Mouse (Mus musculus) kidney, adult 9 months (tissue): ENCODE measurements around the gene C2cd4a.

ENCODE experiments used
- DNase-seq: peaks from one replicate; pipeline ENCODE4 v3.0.0; 2022

Gene C2cd4a

DNA sequence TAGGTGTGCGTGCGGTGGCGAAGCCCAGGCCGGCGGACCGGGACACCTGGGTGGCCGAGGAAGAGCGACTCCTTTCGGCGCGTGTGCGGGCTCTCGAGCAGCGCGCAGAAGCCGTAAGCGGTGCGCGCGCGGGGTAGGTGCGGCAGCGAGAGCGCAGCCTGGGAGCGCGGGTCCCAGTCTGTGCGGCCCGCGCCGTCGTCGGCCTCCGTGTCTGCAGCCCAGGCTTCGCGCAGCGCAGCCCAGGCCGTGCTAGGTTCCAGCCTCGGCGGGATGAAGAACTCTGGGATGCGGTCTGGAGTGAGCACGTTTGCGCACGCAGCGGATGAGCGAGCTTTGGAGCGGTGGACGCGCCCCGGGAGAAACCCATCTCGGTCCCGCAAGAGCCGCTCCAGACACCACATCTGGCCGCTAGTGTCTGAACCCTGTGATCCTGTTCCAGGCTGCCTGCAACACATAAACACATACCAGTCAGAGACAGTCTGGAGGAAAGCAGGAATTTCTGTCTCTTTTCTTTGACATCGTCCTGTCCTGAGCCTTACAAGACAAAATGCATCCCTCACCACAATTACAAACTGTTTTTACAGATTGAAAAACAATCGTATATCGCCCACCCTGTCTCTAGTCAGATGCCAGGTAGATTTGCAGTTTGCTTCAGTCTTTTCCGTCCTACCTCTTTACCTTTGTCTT lies 628 bp downstream of the C2cd4a start:
- no peak for DNase-seq

- no peak for DNase-seq
Observed at GRCm38 (mm10) chr9:67830411-67831358, 1.4 kb downstream of the C2cd4a start.

GRCm38 (mm10) chr9:67828182-67828581 lies 3.9 kb downstream of the C2cd4a start:
- DNase-seq = peak; percentile 73

DNA sequence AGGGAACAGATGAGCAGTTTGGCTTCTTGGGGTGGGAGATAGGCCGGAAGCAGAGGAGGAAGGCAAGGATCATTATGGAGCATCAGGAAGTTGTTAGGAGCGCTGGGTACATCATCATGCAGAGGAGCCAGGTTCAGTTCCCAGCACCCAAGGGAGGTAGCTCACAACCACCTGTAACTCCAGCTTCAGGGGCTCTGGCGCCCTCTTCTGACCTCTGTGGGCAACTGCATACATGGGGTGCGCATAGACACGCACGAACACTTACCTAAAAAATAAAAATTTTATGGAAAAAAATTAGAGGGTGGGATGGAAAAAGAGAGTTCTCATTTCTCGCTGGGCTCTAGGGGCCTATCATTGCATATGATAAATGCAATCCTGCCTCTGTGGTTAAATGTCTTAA lies 6.6 kb downstream of the C2cd4a start:
- DNase-seq = no peak

- no peak for DNase-seq
Observed at GRCm38 (mm10) chr9:67823131-67823530, 9.0 kb downstream of the C2cd4a start.

DNA sequence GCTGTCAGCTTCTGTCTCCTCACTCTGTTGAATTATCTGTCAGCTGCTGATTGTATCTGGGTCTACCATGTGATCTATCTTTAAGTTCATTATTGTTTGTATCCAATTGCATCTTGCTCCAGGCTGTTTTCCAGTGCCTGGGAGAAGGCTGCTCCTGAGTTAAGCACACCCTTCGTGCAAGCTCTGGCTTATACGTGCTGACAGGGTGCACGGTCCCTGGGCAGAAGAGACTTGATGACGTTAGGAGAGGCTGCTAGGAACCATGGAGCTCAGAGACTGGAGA lies 13.5 kb downstream of the C2cd4a start:
- DNase-seq = no peak

DNA sequence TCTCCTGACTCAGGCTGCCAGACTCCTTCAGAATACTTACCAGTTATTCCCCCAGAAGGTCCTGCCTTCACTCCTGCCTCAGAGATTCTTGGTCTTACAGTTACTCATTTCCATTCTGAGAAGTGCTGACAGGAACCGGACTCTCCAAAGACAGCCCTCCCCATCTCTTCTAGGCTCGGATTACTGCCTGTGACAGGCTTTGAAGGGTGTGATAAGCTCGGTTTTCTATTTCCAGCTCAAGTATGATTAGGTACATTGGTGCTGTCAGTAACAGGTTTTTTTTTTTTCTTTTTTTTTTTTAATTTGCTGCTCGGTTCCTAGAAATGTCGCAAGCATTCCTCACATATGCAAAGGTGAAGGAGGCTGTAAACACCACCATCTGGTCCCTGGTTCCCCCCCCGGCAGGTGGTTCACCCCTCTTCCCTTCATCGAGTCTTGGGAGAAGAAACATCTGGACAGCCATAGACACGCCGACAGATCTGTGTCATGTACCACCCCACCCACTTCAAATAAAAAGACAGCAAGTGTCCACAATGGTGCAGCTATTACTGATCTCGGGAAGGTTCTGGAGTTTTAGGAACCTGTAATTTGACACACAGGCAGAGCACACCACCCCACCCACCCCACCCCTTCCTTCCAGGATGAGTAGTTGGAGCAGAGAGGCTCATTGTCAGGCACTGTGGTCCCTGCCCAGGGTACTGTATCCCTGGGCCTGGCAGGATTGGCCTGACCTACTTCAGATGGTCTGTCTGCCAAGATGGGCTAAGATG lies 14.0 kb downstream of the C2cd4a start:
- no peak for DNase-seq

DNA sequence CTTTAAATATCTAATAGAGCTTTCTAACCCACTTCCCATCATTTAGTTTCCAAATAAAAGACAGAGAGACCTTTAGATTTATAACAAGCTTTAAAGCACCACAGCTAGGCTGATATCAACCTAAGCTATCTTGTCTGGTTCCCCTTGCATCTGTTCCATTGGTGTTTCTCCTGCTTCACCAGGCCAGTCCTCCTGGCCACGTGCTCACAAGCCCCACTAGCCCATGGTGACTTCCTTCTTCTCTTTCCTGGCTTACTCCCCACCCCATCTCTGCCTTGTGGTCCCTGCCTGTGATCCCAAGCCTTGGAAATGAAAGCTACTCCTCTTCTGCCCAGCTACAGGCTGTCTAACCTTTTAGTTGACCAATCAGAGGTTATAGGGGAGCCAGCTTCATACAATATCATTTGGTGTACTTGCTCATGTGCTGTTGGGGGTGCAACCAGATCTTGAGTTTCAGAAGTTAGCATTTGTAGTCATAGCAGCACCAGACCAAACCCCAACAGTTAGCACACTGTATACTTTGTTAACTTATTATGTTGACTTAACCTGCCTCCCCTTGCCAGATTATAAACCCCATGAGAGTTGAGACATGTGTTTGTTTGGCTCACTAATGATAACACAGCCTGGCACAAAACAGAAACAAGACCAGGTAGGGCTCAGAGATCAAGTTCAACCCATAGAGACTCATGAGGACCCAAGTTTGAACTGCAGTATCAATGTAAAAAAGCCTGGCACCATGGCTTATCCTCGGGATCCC lies 15.8 kb downstream of the C2cd4a start:
- DNase-seq = no peak

DNA sequence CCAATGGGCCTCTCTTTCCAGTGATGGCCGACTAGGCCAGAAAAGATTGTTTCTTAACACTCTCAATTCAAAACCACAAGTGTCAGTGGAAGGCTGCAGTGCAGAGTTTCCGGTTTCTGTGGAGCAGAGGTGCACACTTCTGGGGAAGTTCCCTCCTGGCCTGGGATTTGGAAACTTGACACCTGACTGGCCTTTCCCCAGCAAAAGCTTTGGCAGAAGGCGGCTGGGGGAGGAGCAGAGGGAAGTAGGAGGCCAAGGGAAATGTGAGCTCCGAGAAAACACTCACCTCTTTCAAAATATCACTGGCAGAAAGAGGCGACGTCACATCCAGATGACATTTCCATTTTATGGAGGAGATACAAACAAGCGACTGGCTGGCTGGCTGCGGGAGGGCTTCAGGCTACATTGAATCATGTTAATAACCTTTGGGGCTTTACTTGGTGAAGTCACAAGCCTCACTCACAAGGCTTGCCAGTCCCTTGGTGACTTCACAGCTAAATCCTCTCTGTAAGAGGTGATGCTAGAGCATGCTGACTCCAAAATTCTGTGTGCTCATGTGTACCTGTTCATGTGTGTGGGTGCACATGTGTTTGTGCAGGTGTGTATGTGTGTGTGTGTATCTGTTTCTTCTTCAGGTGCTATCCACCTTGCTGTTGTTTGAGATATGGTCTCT lies 18.3 kb downstream of the C2cd4a start:
- peak; percentile 45 for DNase-seq

GRCm38 (mm10) chr9:67813171-67813570 lies 19.0 kb downstream of the C2cd4a start:
- DNase-seq = no peak

GRCm38 (mm10) chr9:67811116-67811515 lies 21.0 kb downstream of the C2cd4a start:
- no peak for DNase-seq

GRCm38 (mm10) chr9:67810527-67810926 lies 21.6 kb downstream of the C2cd4a start:
- DNase-seq = no peak

DNA sequence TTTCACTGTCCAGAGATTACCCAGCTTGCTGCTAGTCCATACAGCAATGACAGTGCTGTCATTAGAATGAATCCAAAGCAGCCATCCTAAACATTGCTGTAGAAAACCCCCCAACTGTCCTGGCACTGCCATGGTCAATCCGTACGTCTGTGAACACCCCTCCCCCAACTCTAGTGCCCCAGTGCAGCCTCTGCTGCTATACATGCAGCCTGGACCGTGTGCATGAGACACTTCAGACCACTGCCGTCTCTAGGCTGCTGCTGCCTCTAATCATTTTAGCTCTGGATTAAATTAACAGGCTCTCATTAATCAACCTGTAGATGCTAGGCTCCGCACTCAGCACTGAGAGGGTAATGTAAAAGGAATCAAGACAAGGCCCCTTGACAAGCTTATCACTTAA lies 25.1 kb downstream of the C2cd4a start:
- no peak for DNase-seq

- peak; percentile 68 for DNase-seq
Observed at GRCm38 (mm10) chr9:67802241-67802640, 29.9 kb downstream of the C2cd4a start.

GRCm38 (mm10) chr9:67799078-67799819 lies 32.9 kb downstream of the C2cd4a start:
- no peak for DNase-seq

DNA sequence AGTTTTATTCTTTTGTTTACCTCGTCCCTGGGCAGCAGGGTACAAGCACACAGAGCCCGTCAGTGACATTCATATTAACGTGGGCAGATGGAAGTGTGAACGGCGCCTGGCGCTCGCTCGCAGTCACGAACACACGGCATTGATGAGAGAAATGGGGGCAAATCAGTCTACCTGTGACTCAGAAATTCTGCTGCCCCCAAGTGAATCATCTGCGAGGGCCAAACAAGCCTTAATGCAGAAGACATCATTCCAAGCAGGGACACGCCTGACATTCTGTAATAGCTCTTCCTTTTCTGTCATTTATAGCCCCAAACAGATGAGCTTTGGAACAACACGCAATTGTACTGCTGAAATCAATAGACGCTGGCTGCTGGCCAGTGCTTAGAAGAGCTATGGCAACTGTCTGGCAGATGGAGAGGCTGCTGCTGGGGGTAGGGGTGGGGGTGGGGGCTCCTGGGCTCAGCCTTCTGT lies 36.9 kb downstream of the C2cd4a start:
- no peak for DNase-seq

DNA sequence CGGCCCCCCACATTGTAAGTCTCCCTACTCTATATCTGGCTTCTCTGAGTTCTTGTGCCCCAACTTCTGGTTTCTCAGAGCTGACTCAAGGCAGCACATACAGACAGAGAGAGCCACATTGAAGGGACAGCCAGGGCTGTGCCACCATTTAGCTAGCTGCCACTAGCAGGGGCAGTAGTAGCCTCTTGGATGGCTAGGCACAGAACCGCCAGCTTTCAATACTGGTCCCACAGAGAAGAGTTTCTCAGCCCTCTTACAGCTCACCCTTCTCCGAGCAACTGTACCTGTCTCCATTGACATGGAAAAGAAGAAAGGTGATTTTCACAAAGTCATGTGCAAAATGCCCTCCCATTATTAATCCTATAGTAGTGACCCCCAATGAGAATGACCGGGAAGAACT lies 37.5 kb downstream of the C2cd4a start:
- no peak for DNase-seq

DNA sequence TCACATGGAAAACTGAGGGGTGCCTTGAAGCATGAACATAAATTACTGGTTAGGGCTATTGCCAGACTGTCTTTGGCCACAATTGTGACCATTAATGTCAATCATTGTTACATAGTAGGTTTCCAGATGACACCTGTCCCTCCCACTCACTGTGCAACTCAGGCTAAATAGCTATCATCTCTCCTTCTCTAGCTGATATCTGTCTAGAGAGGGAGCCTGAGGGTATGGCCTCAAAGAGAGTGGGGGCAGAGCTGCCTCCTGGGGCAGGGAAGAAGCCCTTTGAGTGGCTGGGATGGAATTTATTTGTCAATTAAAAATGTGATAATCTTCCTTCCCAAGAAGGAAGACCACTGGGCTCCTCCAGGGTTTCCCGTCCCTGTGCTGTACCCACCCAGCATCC lies 37.9 kb downstream of the C2cd4a start:
- DNase-seq = no peak

DNA sequence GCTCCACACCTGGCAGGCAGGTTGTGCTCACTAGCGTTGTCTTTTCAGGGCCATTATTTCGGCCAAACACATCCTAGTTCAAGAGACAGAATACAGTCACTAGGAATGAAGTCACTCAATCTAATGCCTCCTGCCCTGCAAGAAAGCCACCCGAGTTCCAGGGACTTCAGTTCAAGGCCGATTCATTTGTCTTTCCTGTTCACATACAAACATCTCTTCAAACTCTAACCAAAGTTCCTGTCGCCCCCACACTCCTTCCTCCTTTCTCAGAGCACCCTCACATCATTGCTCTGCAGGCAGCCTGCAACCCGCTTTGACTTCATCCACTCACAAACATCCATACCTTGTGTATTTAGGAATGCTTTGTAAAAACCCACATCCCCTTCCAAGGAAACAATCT lies 38.6 kb downstream of the C2cd4a start:
- DNase-seq = no peak

DNA sequence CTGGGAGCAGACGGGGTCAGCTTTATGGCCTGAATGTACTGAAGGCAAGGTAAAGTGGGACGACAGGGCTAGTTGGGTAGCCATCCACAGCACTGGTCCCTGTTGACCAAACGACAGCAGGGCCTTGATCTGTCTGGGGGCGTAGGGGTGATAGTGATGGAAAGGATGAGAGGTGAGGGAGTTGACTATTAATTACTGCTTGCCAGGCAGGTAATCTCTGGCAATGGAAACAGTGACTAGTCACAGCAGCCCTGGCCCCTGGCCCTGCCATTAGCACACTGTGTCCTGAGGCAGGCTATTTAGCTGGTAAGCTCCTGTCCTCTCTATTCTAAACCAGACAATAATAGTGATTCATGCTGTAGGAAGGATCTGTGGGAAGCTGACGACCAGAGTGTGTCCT lies 39.7 kb downstream of the C2cd4a start:
- DNase-seq = no peak

DNA sequence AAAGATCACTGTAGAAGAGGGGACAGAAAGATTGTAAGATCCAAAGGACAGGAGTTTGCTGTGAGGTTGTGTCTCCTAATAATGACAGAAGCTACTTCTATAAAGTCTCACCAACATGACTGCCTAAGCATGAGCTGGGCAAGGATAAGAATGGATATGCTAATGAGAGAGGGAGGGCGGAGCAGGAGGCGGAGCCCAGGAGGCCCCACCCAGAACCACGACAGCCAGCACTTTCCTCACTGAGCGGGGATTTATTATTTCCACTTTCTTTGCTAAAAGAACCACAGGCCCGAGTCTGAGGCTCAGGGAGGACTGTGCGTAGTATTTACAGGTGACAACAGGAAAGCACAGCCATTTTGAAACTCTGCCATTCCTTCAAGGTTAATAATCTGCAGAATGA lies 44.5 kb downstream of the C2cd4a start:
- peak; percentile 10 for DNase-seq
